Mouse (Mus musculus) heart, embryonic 14.5 days (tissue): Measurements from ENCODE around the gene Tldc2. TPM values are rescaled to one million over a fixed set of nuclear protein-coding genes. Genes with fewer than 3 reads are reported as not detected.

ENCODE experiments used
- ATAC-seq: fragments of 200-750 bp; cut with Nextera tagmentation; 2 replicates; pipeline ENCODE4 v1.8.0; 2017; ENCODE audit warnings: low read depth, moderate TSS enrichment; ENCODE audit not compliant: insufficient number of reproducible peaks, insufficient read depth, low FRiP score
- H3K27ac ChIP-seq, 2 experiments: fragments of 200-500 bp in 1 of 2; fragments of 300-500 bp in 1 of 2; sonication (generic) in 1 of 2; replicated peaks in 1 of 2; 2 replicates each; pipeline ENCODE4 v1.5.1; 2012 to 2014; ENCODE audit warnings: low read depth in 2 of 2, low read length in 2 of 2, control low read depth in 1 of 2, mild to moderate bottlenecking in 1 of 2, mixed read lengths in 1 of 2; ENCODE audit not compliant: control insufficient read depth in 1 of 2, insufficient read depth in 1 of 2
- H3K27me3 ChIP-seq: fragments of 300-500 bp; sonication (generic); 2 replicates; pipeline ENCODE4 v1.6.1; 2014; ENCODE audit warnings: mild to moderate bottlenecking, low read length, control low read depth; ENCODE audit not compliant: control insufficient read depth, insufficient read depth
- H3K36me3 ChIP-seq: fragments of 300-500 bp; sonication (generic); 2 replicates; pipeline ENCODE4 v1.6.1; 2014; ENCODE audit warnings: mild to moderate bottlenecking, control low read depth, low read length, mixed read lengths; ENCODE audit not compliant: control insufficient read depth, insufficient read depth
- H3K4me1 ChIP-seq, 2 experiments: fragments of 200-500 bp in 1 of 2; fragments of 300-500 bp in 1 of 2; sonication (generic) in 1 of 2; 2 replicates each; pipeline ENCODE4 v1.6.1; 2012 to 2014; ENCODE audit warnings: low read length in 2 of 2, control low read depth in 1 of 2, mixed read lengths in 1 of 2; ENCODE audit not compliant: control insufficient read depth in 2 of 2, insufficient read depth in 2 of 2
- H3K4me2 ChIP-seq: fragments of 300-500 bp; sonication (generic); 2 replicates; pipeline ENCODE4 v1.6.1; 2014; ENCODE audit warnings: mild to moderate bottlenecking, low read length
- H3K4me3 ChIP-seq, 2 experiments: fragments of 200-500 bp in 1 of 2; fragments of 300-500 bp in 1 of 2; sonication (generic) in 1 of 2; 2 replicates each; pipeline ENCODE4 v1.5.1; 2012 to 2014; ENCODE audit warnings: low read length in 2 of 2, mild to moderate bottlenecking in 2 of 2, control low read depth in 1 of 2, low read depth in 1 of 2, moderate library complexity in 1 of 2; ENCODE audit not compliant: control insufficient read depth in 1 of 2, insufficient read depth in 1 of 2
- H3K9ac ChIP-seq: fragments of 300-500 bp; sonication (generic); 2 replicates; pipeline ENCODE4 v1.6.1; 2014; ENCODE audit warnings: mild to moderate bottlenecking, low read length
- H3K9me3 ChIP-seq: fragments of 300-500 bp; sonication (generic); 2 replicates; pipeline ENCODE4 v1.6.1; 2016; ENCODE audit warnings: low read length, control low read depth; ENCODE audit not compliant: control insufficient read depth
- WGBS: fragments of 180-500 bp; shearing (Covaris S2); extraction: QIAGEN DNeasy Blood & Tissue Kit; methylation state at CpG from one replicate; pipeline ENCODE4 v1.1.7; 2014; 5-methylcytosine and 5-hydroxymethylcytosine counted together
- polyA plus RNA-seq: library from polyadenylated mRNA; unstranded; fragments of >200 nt; fragmentation: Nextera tagmentation; extraction: Ambion mirVana; gene quantifications from 2 replicates; pipeline ENCODE4 v1.2.1, GENCODE M21; 2014

Gene Tldc2
- polyA plus RNA-seq, 1 experiment from 2014 or later, result not detected

- no peak overlapping the region for H3K4me3 ChIP-seq
- H3K9ac ChIP-seq, result peak overlapping the region; percentile 49
- H3K4me2 ChIP-seq, result no peak overlapping the region
- H3K9me3 ChIP-seq, result no peaks in the 10 kb centered on the region
- peaks cover 60% of the 10 kb centered on the region for H3K36me3 ChIP-seq
- H3K27me3 ChIP-seq, result no peaks in the 10 kb centered on the region
- H3K4me1 ChIP-seq, result peaks cover 39 to 73% of the 10 kb centered on the region in 2 experiments
- H3K27ac ChIP-seq, result peak overlapping the region; percentile 83 to 89
- 35% methylated on average over 5 of the region's 5 CpGs for WGBS
- peak; percentile 64 for ATAC-seq
Measured at GRCm38 (mm10) chr2:157054816-157055215, 32.0 kb upstream of the Tldc2 start.

GRCm38 (mm10) chr2:157055721-157056120 is 31.1 kb upstream of the Tldc2 start:
- ATAC-seq, result no peak
- Histone ChIP-seq H3K27me3 (no peaks in the 10 kb centered on the region), H3K4me1 (peaks cover 39 to 66% of the 10 kb centered on the region in 2 experiments), H3K4me3 (no peak overlapping the region), H3K27ac (peak overlapping the region in 1 of 2 experiments; percentile 89; a peak in 1 of 4 replicates), H3K4me2 (no peak overlapping the region), H3K36me3 (peaks cover 64% of the 10 kb centered on the region), H3K9ac (no peak overlapping the region), H3K9me3 (no peaks in the 10 kb centered on the region)
- WGBS, result 91% methylated on average over 6 of the region's 6 CpGs

- peaks cover 37 to 60% of the 10 kb centered on the region in 2 experiments for H3K4me1 ChIP-seq
- no peak overlapping the region for H3K4me3 ChIP-seq
- H3K27me3 ChIP-seq, result no peaks in the 10 kb centered on the region
- no peaks in the 10 kb centered on the region for H3K9me3 ChIP-seq
- H3K36me3 ChIP-seq, result peaks cover 55% of the 10 kb centered on the region
- H3K9ac ChIP-seq, result no peak overlapping the region
- H3K27ac ChIP-seq, result no peak overlapping the region
- no peak for ATAC-seq
- 62% methylated on average over 3 of the region's 3 CpGs for WGBS
- H3K4me2 ChIP-seq, result no peak overlapping the region
Measured at GRCm38 (mm10) chr2:157057186-157057585, 29.7 kb upstream of the Tldc2 start.

- Histone ChIP-seq H3K9ac (no peak overlapping the region), H3K9me3 (no peaks in the 10 kb centered on the region), H3K4me3 (no peak overlapping the region), H3K27ac (no peak overlapping the region), H3K4me2 (no peak overlapping the region), H3K36me3 (peaks cover 50% of the 10 kb centered on the region), H3K4me1 (peaks cover 31 to 54% of the 10 kb centered on the region in 2 experiments; a peak in 3 of 4 replicates), H3K27me3 (no peaks in the 10 kb centered on the region)
- WGBS, result 93% methylated on average over 4 of the region's 4 CpGs
- no peak for ATAC-seq
Measured at GRCm38 (mm10) chr2:157057758-157058157, 29.1 kb upstream of the Tldc2 start.

GRCm38 (mm10) chr2:157058342-157058998 is 28.4 kb upstream of the Tldc2 start:
- ATAC-seq, result peak; percentile 49
- Histone ChIP-seq H3K4me1 (peaks cover 34 to 57% of the 10 kb centered on the region in 2 experiments), H3K4me3 (peak overlapping the region; percentile 16 to 18; a peak in 2 of 4 replicates)

GRCm38 (mm10) chr2:157059166-157059565 is 27.7 kb upstream of the Tldc2 start:
- peak overlapping the region; percentile 52; the same call in 1 of the 2 replicates for H3K4me2 ChIP-seq
- peaks cover 37 to 61% of the 10 kb centered on the region in 2 experiments for H3K4me1 ChIP-seq
- peak overlapping the region; percentile 57; the same call in 1 of the 2 replicates for H3K9ac ChIP-seq
- no peaks in the 10 kb centered on the region for H3K27me3 ChIP-seq
- peaks cover 37% of the 10 kb centered on the region for H3K36me3 ChIP-seq
- 76% methylated on average over 8 of the region's 8 CpGs for WGBS
- H3K9me3 ChIP-seq, result no peaks in the 10 kb centered on the region
- peak overlapping the region; percentile 2 to 84; a peak in 3 of 4 replicates for H3K27ac ChIP-seq
- no peak for ATAC-seq
- no peak overlapping the region for H3K4me3 ChIP-seq

More at GRCm38 (mm10) chr2:157058342-157058998, 28.4 kb upstream of the Tldc2 start:
- H3K27ac ChIP-seq, result peak overlapping the region; percentile 75 to 84
- 22% methylated on average over 18 of the region's 18 CpGs for WGBS
- H3K4me2 ChIP-seq, result peak overlapping the region; percentile 52
- H3K9me3 ChIP-seq, result no peaks in the 10 kb centered on the region
- H3K9ac ChIP-seq, result peak overlapping the region; percentile 57
- H3K36me3 ChIP-seq, result peaks cover 43% of the 10 kb centered on the region
- H3K27me3 ChIP-seq, result no peaks in the 10 kb centered on the region

- Histone ChIP-seq H3K9me3 (no peaks in the 10 kb centered on the region), H3K4me3 (no peak overlapping the region), H3K27ac (no peak overlapping the region), H3K4me2 (no peak overlapping the region), H3K9ac (no peak overlapping the region), H3K36me3 (peaks cover 36% of the 10 kb centered on the region), H3K27me3 (no peaks in the 10 kb centered on the region), H3K4me1 (peaks cover 36 to 61% of the 10 kb centered on the region in 2 experiments)
- 89% methylated on average over 14 of the region's 14 CpGs for WGBS
- no peak for ATAC-seq
Measured at GRCm38 (mm10) chr2:157060037-157060436, 26.8 kb upstream of the Tldc2 start.
